ENCODE assay signal across 19 mouse cellular contexts in the genomic region with DNA sequence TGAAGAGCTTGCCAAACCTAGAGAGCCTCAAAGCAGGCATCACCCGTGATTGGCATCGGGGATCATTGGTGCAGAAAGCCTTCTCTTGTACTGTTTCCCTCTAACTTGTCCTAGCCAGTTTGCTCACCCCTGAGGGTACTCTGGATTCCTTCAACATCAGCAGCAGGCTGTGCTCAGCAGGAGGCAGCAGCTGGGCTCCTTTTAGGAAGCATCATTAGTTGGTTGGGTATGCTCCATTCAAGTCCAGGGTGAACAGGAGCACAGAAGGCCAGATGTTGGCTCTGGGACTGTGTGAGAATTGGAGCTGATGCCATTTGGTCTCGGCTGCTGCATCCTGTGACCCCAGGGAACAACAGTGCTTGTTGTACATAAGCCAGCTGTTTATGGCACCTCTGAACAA.
DNase-seq lines count a peak whose midpoint lies in the region; ATAC-seq and TF ChIP-seq lines count a peak whose summit lies in the region.
"Had no signal": no experiment of that assay in that cellular context is flagged by ENCODE, and none has a peak within 500 bp of the region (broad histone marks: within the 10 kb centered on the region; RNA-seq: fewer than 3 reads in every experiment).

No protein-coding gene starts in this region.

- H3K9ac ChIP-seq in kidney, embryonic 15.5 days = no peak overlapping the region
- H3K9ac ChIP-seq in lung, embryonic 14.5 days = no peak overlapping the region
- H3K9ac ChIP-seq: forebrain, embryonic 12.5 days; liver, embryonic 13.5 days; midbrain, embryonic 13.5 days had no signal

- no peaks in the 10 kb centered on the region for H3K27me3 ChIP-seq in kidney, embryonic 15.5 days
- no peaks in the 10 kb centered on the region for H3K27me3 ChIP-seq in limb, embryonic 10.5 days (ENCODE audit: low read depth, poor library complexity, severe bottlenecking)
- no peaks in the 10 kb centered on the region for H3K27me3 ChIP-seq in lung, embryonic 14.5 days (ENCODE audit: insufficient read depth, low read length)
- H3K27me3 ChIP-seq: liver, embryonic 13.5 days; midbrain, embryonic 13.5 days had no signal

- no peak overlapping the region for H3K27ac ChIP-seq in kidney, embryonic 15.5 days
- no peak overlapping the region for H3K27ac ChIP-seq in limb, embryonic 10.5 days
- H3K27ac ChIP-seq in lung, embryonic 14.5 days (ENCODE audit: low read depth) = no peak overlapping the region
- H3K27ac ChIP-seq: forebrain, embryonic 12.5 days; kidney, postnatal 0 days; liver, embryonic 13.5 days; midbrain, embryonic 13.5 days had no signal

- WGBS in kidney, embryonic 15.5 days = 43% methylated on average over 3 of the region's 3 CpGs
- 64% methylated on average over 3 of the region's 3 CpGs for WGBS in limb, embryonic 10.5 days
- WGBS in lung, embryonic 14.5 days = 50% methylated on average over 3 of the region's 3 CpGs

- no peaks in the 10 kb centered on the region for H3K36me3 ChIP-seq in kidney, embryonic 15.5 days
- H3K36me3 ChIP-seq in limb, embryonic 10.5 days = no peaks in the 10 kb centered on the region
- H3K36me3 ChIP-seq in lung, embryonic 14.5 days (ENCODE audit: insufficient read depth) = no peaks in the 10 kb centered on the region
- H3K36me3 ChIP-seq: forebrain, embryonic 12.5 days; liver, embryonic 13.5 days; midbrain, embryonic 13.5 days had no signal

- intact Hi-C loops in left cerebral cortex, postnatal 36 days (cut with DNase I) = no loop called here

- peaks cover 15% of the 10 kb centered on the region for H3K4me1 ChIP-seq in kidney, embryonic 15.5 days
- H3K4me1 ChIP-seq in limb, embryonic 10.5 days = peaks cover 13% of the 10 kb centered on the region; the same call in 1 of the 2 replicates
- H3K4me1 ChIP-seq in lung, embryonic 14.5 days (ENCODE audit: insufficient read depth) = no peaks in the 10 kb centered on the region
- H3K4me1 ChIP-seq: liver, embryonic 13.5 days had no signal

- peak; percentile 8 for DNase-seq in kidney, postnatal 10 days
- peak; percentile 36 for DNase-seq in limb, embryonic 10.5 days (ENCODE audit: low spot score)
- DNase-seq in lung, embryonic 14.5 days = peak; percentile 73
- DNase-seq in lung, postnatal 36 days = peak; percentile 37
- DNase-seq in thymus, postnatal 0 days (ENCODE audit: low spot score) = no peak
- DNase-seq in left cerebral cortex, postnatal 36 days (ENCODE audit: low spot score in 2 of 2) = no peak
- DNase-seq in cerebellum, postnatal 14 days = no peak
- DNase-seq: adrenal gland, adult 2 months; B cell, adult 2 months; cerebellum, postnatal 25 days; gastrocnemius, postnatal 10 days; heart, adult 11 months; kidney, adult 11 months; liver, embryonic 13.5 days; thymus, postnatal 4 days had no signal

- ATAC-seq in kidney, embryonic 15.5 days (replicated peaks; ENCODE audit: low FRiP score) = no peak
- peak; percentile 86 for ATAC-seq in lung, embryonic 14.5 days (ENCODE audit: insufficient read depth)
- ATAC-seq: midbrain, embryonic 13.5 days had no signal

- TF ChIP-seq CTCF in lung, embryonic 14.5 days (IDR thresholded peaks at IDR 0.05; ENCODE audit: low read depth) = no peak

- H3K9me3 ChIP-seq in kidney, embryonic 15.5 days (replicated peaks) = no peaks in the 10 kb centered on the region
- no peaks in the 10 kb centered on the region for H3K9me3 ChIP-seq in limb, embryonic 10.5 days (replicated peaks)
- no peaks in the 10 kb centered on the region for H3K9me3 ChIP-seq in lung, embryonic 14.5 days (ENCODE audit: low read depth, low read length)
- H3K9me3 ChIP-seq: forebrain, embryonic 12.5 days; liver, embryonic 13.5 days; midbrain, embryonic 13.5 days had no signal

- no peak overlapping the region for H3K4me3 ChIP-seq in kidney, embryonic 15.5 days (replicated peaks)
- no peak overlapping the region for H3K4me3 ChIP-seq in limb, embryonic 10.5 days
- H3K4me3 ChIP-seq in lung, embryonic 14.5 days (ENCODE audit: low read depth, low read length) = no peak overlapping the region
- H3K4me3 ChIP-seq: forebrain, embryonic 12.5 days; liver, embryonic 13.5 days; midbrain, embryonic 13.5 days had no signal

- H3K4me2 ChIP-seq in kidney, embryonic 15.5 days = no peak overlapping the region
- H3K4me2 ChIP-seq in lung, embryonic 14.5 days = no peak overlapping the region
- H3K4me2 ChIP-seq: forebrain, embryonic 12.5 days; liver, embryonic 13.5 days; midbrain, embryonic 13.5 days had no signal

Comparison
In these comparisons a context has a peak if more than half of its experiments do, and no peak if none do; other contexts are left out.
1. DNase-seq: peak in kidney, postnatal 10 days (single experiment), limb, embryonic 10.5 days (single experiment), lung, embryonic 14.5 days (single experiment) and lung, postnatal 36 days (single experiment); none in thymus, postnatal 0 days (single experiment), left cerebral cortex, postnatal 36 days (0 of 2) and cerebellum, postnatal 14 days (0 of 2).